Mouse (Mus musculus) adrenal gland, postnatal 4 days (tissue): ENCODE measurements around the gene Kdm6b. TPM values are rescaled to one million over a fixed set of nuclear protein-coding genes. Genes with fewer than 3 reads are reported as not detected.
"Not testable (repeated sequence)": the region's sequence is repeated elsewhere in the genome, so short reads cannot be mapped to it uniquely, and the experiment has no call there.

ENCODE experiments used
- DNase-seq, 2 experiments: peaks; one replicate each; pipeline ENCODE4 v3.0.0; 2021 to 2022; ENCODE audit warnings: low spot score in 2 of 2, mixed read lengths in 2 of 2
- total RNA-seq, 2 experiments: library from RNA; stranded (reverse); gene quantifications; 2 replicates each; pipeline ENCODE4 v1.2.3; 2021

Gene Kdm6b
- total RNA-seq, 2 experiments from 2014 or later: 48.7 to 52.5 TPM

GRCm38 (mm10) chr11:69406867-69407723, 6.4 kb downstream of the Kdm6b start:
- DNase-seq: no peak

GRCm38 (mm10) chr11:69406282-69406681, 7.2 kb downstream of the Kdm6b start:
- no peak for DNase-seq

GRCm38 (mm10) chr11:69405397-69406200, 7.9 kb downstream of the Kdm6b start:
- no peak for DNase-seq

- no peak for DNase-seq
These were observed 8.7 kb downstream of the Kdm6b start for GRCm38 (mm10) chr11:69404595-69405396.

- DNase-seq: no peak
These were observed 9.5 kb downstream of the Kdm6b start for GRCm38 (mm10) chr11:69403691-69404594.

GRCm38 (mm10) chr11:69401987-69402386, 11.5 kb downstream of the Kdm6b start:
- DNase-seq: no peak

GRCm38 (mm10) chr11:69401210-69401637, 12.3 kb downstream of the Kdm6b start:
- DNase-seq: peak in 1 of 2 experiments; percentile 72

GRCm38 (mm10) chr11:69400083-69400850, 13.2 kb downstream of the Kdm6b start:
- no peak for DNase-seq

GRCm38 (mm10) chr11:69399201-69400082, 14.0 kb downstream of the Kdm6b start:
- DNase-seq: no peak

- no peak for DNase-seq
These were observed 14.8 kb downstream of the Kdm6b start for GRCm38 (mm10) chr11:69398486-69399200.

GRCm38 (mm10) chr11:69398059-69398458, 15.4 kb downstream of the Kdm6b start, which contains the start of gene Tmem88:
Tmem88 (minus strand) TSS chr11:69398234.
- no peak for DNase-seq

- DNase-seq: no peak
These were observed 15.9 kb downstream of the Kdm6b start for GRCm38 (mm10) chr11:69397581-69398057.

GRCm38 (mm10) chr11:69396772-69397171, 16.7 kb downstream of the Kdm6b start:
- no peak for DNase-seq

- DNase-seq: peak; percentile 68 to 87
These were observed 17.7 kb downstream of the Kdm6b start for GRCm38 (mm10) chr11:69395634-69396373.

- DNase-seq: peak in 1 of 2 experiments; percentile 77
These were observed 18.2 kb downstream of the Kdm6b start, which contains the start of the genes Naa38 and Cyb5d1 for GRCm38 (mm10) chr11:69395235-69395633. Naa38 (plus strand) TSS chr11:69395487. Cyb5d1 (minus strand) TSS chr11:69395631.

GRCm38 (mm10) chr11:69394591-69395167, 18.8 kb downstream of the Kdm6b start:
- DNase-seq: not testable (repeated sequence)
